Mouse (Mus musculus): Measurements from ENCODE around the gene Nlrp6. TPM values are rescaled to one million over a fixed set of nuclear protein-coding genes. Genes with fewer than 3 reads are reported as not detected.
"Not testable (repeated sequence)": the region's sequence is repeated elsewhere in the genome, so short reads cannot be mapped to it uniquely, and the experiment has no call there.

The Nlrp6 gene
- total RNA-seq, 2 experiments from 2014 or later: 0.27 to 0.53 TPM

DNA sequence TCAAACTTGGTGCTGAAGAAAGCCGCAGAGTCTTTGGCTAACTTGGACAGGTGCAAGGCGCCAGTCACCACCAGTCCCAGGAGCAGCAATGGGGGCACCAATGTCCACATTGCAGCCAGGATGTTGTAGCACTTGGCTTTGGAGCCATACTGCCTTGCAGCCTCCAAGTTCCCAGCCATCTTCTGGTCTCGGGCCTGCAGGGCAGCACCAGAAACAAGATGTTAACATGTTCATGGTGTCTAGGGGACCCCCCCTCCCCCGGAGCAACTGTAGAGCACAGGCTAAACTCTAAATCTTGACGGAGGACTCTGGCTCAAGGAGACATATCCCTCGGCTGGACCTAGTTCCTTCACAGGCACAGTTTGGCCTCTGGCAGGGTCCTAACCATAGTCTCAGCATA lies 28.6 kb downstream of the Nlrp6 start:
- DNase-seq (ENCODE audit: low spot score in 2 of 2): no peak

DNA sequence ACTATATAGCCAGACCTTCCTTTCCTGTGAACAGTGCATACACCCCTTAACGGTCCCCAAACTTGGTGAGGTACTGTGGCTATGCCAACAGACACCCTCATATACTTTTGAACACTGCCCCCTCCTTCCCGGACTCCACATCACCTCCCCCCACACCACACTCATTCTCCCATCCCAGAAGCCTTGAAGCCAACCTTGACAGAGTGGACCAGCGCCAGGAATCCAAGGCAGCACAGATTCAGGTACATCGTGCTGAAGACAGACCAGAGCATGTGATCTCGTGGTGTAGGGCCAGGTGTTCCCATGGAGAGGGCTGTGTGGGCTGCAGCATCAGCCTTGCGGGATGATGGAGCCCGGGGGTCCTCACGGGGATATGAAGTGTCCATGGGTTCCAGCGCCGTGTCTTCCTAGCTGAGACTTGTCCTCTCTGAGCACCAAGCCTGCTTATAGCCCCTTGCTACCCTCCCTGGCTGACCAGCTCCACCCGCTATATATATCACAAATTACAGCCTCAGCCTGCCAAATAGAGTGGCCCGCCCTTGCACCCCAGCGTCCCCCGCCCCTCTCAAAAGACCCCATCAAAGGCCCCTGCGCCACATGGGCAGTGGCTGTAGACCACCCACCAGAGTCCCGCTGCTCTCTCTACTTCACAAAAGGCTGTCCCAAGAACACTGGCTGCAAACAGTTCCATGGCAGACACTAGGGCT lies 29.3 kb downstream of the Nlrp6 start, which contains the start of gene Ifitm5:
TSS of gene Ifitm5 (minus strand) at position 468 of the 707 bp plus-strand sequence.
- no peak for DNase-seq (ENCODE audit: low spot score in 2 of 2)

DNA sequence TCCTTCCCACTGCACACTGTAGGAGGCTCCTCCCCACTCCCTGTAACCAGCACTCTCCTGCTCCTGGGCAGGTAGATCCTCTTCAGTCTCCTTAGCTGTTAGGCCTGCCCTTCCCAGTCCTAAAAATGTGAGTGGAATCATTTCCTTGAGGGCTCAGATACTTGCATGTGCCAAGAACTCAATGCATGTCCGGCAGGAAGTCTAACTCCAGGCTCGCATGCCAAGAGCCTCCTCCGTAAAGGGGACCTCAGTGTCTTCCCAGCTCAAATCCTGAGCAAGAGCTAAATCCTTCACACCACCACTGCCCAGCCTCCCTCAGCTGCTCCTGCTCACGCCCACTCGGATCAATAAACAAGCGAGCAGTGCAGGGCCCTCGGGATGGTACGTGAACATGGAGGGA lies 30.3 kb downstream of the Nlrp6 start:
- DNase-seq (ENCODE audit: low spot score in 2 of 2): no peak

DNA sequence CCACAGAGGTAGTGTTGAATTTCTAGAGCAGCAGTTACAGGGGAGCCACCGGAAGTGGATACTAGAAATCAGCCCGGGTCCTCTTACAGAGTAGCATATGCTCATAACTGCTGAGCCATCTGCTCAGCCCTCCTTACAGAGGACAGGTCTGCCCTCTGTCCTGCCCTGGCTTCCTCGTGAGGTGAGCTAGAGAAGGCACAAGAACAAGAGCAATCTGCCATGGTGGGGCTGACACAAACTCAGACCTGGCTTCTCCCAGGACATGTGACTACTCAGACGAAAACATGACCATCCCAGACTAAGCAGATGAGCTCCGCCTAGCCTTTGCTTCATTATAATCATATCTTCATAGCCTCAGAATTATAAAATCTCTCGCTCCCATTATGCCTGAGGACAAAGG lies 31.1 kb downstream of the Nlrp6 start:
- no peak for DNase-seq (ENCODE audit: low spot score in 2 of 2)

DNA sequence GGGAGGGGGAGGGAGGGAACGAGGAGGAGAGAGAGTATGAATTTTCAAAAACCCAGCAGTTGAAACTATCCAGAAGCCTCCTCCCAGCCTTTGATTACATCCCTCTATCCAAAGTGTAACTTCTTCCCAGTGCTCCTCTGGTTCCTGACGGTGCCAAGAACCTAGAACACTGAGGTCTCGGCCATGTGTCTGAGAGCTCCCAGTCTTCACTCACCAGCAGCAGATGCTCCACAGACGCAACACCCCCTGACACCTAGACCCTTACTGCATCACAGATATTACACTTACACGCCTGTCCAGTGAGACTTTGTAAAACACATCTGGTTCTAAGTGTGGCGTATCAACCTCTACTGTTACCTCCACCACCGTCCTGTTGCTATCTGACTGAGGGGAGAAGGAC lies 31.7 kb downstream of the Nlrp6 start:
- no peak for DNase-seq (ENCODE audit: low spot score in 2 of 2)

DNA sequence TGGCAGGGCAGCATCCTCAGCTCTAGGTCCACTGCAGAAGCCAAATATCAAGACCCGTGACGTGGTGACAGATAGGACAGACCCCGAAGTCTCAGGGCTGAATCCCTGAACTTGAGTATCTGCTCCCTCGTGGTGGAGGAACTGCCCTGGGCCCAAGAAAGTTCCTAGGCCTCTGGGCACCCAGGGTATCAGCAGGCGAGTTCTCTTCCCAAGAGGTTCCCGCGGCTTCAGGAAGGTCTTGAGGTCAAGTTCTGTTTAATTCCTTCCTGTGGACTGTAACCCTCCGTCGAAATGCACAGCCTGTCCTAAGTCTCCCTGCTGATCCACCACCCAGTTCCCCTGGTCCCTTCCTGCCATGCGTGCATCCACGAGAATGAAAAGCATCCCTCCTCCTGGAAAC lies 32.4 kb downstream of the Nlrp6 start:
- no peak for DNase-seq (ENCODE audit: low spot score in 2 of 2)

DNA sequence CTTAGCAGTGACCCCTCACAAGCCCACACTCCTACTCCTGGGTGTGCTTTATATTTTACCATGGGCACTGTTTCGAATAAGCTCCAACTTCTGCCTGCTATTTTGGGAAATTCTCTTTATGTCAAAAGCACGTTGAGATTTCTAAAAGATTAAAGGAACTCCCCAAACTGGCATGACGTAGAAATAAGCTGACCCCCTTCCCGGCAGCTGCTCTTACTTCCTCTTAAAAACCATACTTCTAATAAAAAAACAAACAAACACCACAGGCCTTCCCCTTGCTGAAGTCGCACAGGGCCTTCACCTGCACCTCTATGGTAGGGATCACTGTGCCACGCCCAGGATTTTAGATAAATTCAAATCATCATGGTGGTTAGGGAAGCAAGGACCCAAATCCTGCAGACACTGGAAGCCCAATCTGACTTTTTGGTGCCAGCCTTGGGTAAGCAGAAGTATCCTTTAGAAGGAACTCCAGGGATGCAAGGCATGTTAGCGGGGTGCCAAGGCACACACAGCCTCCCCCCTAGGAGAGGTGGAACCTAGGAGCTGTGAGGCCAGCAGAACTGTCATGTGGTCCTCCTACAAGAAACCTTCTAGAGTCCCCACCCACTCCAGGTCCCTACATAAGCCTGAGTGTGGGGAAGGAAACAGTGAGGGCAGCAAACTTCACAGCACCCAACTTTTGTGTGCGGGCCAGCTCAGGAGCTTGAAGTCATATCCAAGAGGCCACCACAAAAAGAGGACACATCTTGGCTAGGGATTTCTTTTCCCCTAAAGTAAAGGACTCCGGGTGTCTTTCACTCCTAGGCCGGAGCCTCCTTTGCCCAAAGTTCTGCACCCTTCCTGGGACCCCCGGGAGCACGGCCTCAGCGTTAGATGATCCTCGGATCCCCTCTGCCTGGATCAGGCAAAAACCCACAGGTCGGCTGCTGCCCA lies 33.4 kb downstream of the Nlrp6 start:
- DNase-seq (ENCODE audit: low spot score in 2 of 2): no peak

- no peak for DNase-seq (ENCODE audit: low spot score in 2 of 2)
Measured at GRCm38 (mm10) chr7:140954733-140955071, 34.0 kb downstream of the Nlrp6 start.

GRCm38 (mm10) chr7:140955342-140955741 lies 34.6 kb downstream of the Nlrp6 start:
- DNase-seq (ENCODE audit: low spot score in 2 of 2): no peak

GRCm38 (mm10) chr7:140955758-140956555 lies 35.3 kb downstream of the Nlrp6 start, which contains the start of the genes Gm45717 and Ifitm2:
Gm45717 (minus strand) TSS chr7:140955937.
Ifitm2 (minus strand) TSS chr7:140955987.
- DNase-seq (ENCODE audit: low spot score in 2 of 2): no peak

GRCm38 (mm10) chr7:140956556-140956869 lies 35.8 kb downstream of the Nlrp6 start:
- no peak for DNase-seq (ENCODE audit: low spot score in 2 of 2)

DNA sequence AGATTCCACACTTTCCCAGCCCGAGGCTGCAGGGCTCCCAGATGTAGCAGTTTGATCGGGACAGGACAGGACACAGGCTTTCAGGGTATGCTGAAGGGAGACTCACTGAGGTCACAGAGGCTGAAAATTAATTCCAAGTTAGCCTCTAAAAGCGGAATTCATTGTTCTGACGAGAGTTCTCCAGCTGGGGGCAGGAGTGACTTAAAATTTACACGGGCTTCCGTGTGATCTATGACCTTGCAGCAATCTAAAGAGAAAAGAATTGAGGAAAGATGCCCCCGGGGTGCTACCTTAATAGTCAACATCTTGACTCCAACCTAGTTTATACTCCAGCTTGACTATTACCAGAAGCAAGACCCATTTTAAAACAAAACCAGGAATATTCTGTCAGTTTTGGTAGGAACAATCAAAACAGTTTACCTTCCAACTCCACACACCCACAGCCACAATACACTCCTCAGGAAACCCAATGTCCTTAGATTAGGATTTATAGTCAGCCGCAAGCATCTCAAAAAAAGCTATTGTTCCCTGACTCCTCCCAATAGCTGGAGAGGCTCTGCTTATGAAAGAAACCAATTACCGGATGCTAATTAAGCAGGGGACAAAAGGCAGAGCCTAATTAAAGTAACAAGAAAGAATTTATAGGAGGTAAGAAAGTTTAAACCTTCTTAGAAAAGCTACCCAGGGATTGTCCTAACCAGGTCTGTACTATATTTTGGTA lies 38.6 kb downstream of the Nlrp6 start:
- DNase-seq (ENCODE audit: low spot score in 2 of 2): peak; percentile 41 to 47

GRCm38 (mm10) chr7:140960026-140960425 lies 39.3 kb downstream of the Nlrp6 start:
- no peak for DNase-seq (ENCODE audit: low spot score in 2 of 2)

DNA sequence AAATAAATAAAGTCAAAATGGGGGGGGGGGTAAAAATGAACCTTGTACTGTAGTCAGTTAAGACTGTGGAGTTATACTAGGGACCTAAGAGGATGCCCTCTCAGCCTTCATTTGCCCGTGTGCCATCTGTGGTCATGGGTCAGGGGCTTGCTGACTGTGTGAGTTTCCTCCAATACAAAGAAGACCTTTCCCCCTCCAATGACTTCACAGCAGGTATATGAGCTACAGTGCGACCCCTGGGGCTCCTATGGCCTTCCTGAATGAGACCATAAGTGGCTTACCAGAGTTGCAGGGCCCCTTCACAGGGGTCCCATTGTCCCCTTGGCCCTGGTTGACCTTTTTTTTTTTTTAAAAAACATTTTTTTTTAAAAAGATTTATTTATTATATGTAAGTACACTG lies 40.7 kb downstream of the Nlrp6 start:
- DNase-seq (ENCODE audit: low spot score in 2 of 2): no peak

DNA sequence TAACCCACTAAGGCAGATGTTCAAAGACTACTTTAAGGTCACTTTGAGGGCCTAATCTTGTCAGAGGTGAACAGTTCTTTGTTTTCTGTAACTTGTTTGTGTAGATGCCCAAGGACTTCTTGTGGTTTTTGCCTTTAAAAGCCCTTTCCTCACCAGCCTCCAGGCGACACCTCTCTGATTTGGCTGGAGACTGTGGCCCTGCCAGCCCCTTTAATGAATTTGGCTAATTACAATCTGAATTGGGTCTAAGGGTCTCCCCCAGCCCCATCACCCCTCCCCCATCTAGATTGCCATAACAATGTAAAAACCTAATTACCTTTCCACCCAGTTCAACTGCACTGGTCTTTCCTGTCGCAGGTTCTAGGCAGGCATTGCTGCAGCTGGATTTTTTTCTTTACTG lies 42.0 kb downstream of the Nlrp6 start:
- DNase-seq (ENCODE audit: low spot score in 2 of 2): no peak

DNA sequence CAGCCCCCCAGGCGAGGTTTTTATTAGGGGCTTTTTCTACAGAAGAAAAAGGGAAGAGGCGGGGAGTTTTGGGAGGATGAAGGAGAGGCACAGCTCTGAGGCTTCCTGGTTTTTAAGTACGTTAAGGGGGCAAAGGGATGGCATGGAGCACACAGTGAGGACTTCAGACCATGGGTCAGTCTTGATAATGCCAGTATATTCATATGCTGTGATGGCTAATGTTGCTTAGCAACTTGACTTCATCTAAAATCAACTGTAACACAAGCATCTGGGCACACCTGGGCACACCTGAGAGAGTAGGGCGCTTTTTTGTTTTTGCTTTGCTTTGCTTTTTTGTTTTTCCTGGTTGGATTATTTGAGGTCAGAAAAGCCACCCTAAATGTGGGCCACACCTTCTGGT lies 46.2 kb downstream of the Nlrp6 start, which contains the start of gene Ifitm1:
TSS of gene Ifitm1 (plus strand) at position 301 of the 400 bp plus-strand sequence.
- DNase-seq (ENCODE audit: low spot score in 2 of 2): no peak

DNA sequence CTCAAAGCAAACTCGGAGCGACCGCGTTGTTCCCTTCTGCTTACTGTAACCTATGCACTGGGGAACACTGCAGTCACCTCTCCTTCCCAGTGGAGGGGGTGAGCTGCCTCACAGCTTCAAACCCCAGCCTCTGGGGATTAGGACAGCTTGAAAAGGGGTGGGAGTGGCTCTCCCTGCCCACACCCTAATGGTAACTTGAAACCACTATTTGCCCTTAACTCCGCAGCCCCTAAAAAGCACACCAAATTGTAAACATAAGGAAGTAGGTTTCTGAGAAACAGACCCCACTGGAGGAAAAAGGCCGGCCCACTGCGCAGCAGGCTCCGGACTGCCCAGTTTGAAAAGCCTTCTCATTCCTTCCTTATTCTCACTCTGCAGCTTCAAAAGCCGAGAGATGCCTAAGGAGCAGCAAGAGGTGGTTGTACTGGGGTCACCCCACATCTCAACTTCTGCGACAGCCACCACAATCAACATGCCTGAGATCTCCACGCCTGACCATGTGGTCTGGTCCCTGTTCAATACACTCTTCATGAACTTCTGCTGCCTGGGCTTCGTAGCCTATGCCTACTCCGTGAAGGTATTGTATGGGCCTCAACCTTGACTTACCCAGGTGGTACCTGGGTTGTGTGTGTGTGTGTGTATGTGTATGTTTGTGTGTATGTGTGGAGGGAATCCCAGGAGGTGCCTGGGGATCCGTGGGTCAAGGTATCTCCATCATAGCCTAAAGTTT lies 47.3 kb downstream of the Nlrp6 start:
- DNase-seq (ENCODE audit: low spot score in 2 of 2): no peak

DNA sequence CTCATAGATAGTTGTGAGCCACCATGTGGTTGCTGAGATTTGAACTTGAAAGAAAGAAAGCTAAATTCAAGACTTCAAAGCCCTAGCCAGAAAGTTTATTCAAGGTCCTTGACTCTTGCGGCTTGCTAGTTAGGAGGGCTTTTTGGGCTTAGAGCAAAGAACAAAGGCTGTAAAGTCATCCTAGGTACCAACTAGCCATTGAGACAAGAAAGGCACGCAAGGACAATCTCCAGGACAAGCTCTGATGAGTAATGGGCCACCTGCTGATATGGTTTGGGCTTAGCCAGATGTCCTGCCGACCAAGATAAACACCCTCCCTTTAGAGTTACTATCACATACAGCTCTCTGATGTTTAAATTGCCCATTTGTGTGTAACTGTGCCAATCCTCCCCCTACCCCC lies 48.0 kb downstream of the Nlrp6 start:
- not testable (repeated sequence) for DNase-seq (ENCODE audit: low spot score in 2 of 2)

- DNase-seq (ENCODE audit: low spot score in 2 of 2): no peak
Measured at GRCm38 (mm10) chr7:140970931-140971330, 50.2 kb downstream of the Nlrp6 start.

- DNase-seq (ENCODE audit: low spot score in 2 of 2): no peak
Measured at GRCm38 (mm10) chr7:140971479-140972171, 50.9 kb downstream of the Nlrp6 start.

Data from layer of hippocampus, postnatal 10 days (tissue).